Mouse (Mus musculus) CH12.LX (cell line): ENCODE results near the gene Bri3.

Experiments
- CHD2 ChIP-seq: IDR thresholded peaks from 2 replicates; pipeline ENCODE4 v1.6.1; 2011; ENCODE audit warnings: low read length, improper control_type of control experiment
- CTCF ChIP-seq, 2 experiments: IDR thresholded peaks in 1 of 2; conservative IDR thresholded peaks in 1 of 2; 2 replicates each; pipeline ENCODE4 v1.5.1; 2011 to 2012; ENCODE audit warnings: low read depth in 2 of 2, low read length in 2 of 2, improper control_type of control experiment in 1 of 2, inconsistent platforms in 1 of 2, mild to moderate bottlenecking in 1 of 2, moderate library complexity in 1 of 2
- E2F4 ChIP-seq: IDR thresholded peaks from 2 replicates; pipeline ENCODE4 v1.6.1; 2011; ENCODE audit warnings: low read depth, low read length, improper control_type of control experiment; ENCODE audit not compliant: insufficient replicate concordance
- MAX ChIP-seq: IDR thresholded peaks from 2 replicates; pipeline ENCODE4 v1.6.1; 2011; ENCODE audit warnings: low read length, improper control_type of control experiment
- MAZ ChIP-seq: IDR thresholded peaks from 2 replicates; pipeline ENCODE4 v1.6.1; 2012; ENCODE audit warnings: low read depth, mild to moderate bottlenecking, inconsistent platforms, low read length, improper control_type of control experiment, moderate library complexity
- MYC ChIP-seq: IDR thresholded peaks from 2 replicates; pipeline ENCODE4 v1.6.1; 2011; ENCODE audit warnings: low read depth, mild to moderate bottlenecking, improper control_type of control experiment, low read length
- POLR2A ChIP-seq: IDR thresholded peaks from 2 replicates; pipeline ENCODE4 v1.6.1; 2011; ENCODE audit warnings: low read depth, mild to moderate bottlenecking, improper control_type of control experiment, low read length
- POLR2AphosphoS2 ChIP-seq: IDR thresholded peaks from 2 replicates; pipeline ENCODE4 v1.6.1; 2011; ENCODE audit warnings: low read depth, low read length, improper control_type of control experiment
- RCOR1 ChIP-seq: conservative IDR thresholded peaks from 2 replicates; pipeline ENCODE4 v1.6.1; 2012; ENCODE audit warnings: low read depth, mild to moderate bottlenecking, inconsistent platforms, low read length, improper control_type of control experiment
- SIN3A ChIP-seq: IDR thresholded peaks from 2 replicates; pipeline ENCODE4 v1.6.1; 2012; ENCODE audit warnings: low read length, improper control_type of control experiment, inconsistent platforms
- SMC3 ChIP-seq: IDR thresholded peaks from 2 replicates; pipeline ENCODE4 v1.6.1; 2011; ENCODE audit warnings: low read depth, low read length, improper control_type of control experiment
- USF1 ChIP-seq: IDR thresholded peaks from 2 replicates; pipeline ENCODE4 v1.6.1; 2014; ENCODE audit warnings: low read depth, mild to moderate bottlenecking, inconsistent platforms, low read length, improper control_type of control experiment
- ZNF384 ChIP-seq: IDR thresholded peaks from 2 replicates; pipeline ENCODE4 v1.6.1; 2012; ENCODE audit warnings: low read depth, low read length, improper control_type of control experiment, inconsistent platforms

DNA sequence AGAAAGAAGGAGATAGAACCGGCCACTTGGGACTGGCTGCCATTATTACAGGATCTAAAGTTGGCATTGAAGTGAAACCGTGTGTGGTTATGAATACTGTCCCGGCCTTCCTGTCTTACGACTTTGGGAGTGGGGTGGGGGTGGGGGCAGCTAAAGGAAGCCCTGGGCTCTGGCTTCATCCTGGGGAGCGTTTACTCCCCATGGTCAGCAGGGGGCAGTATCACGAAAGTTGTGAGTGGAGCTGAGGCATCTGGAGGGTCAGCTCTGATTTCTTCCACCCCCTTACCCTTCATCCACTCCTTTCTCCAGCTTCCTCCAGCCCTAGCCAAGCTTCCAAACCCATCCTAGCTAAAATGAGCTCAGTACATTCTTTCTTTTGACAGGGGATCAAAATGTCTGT is 222.8 kb downstream of the Bri3 start:
- TF ChIP-seq CTCF (conservative IDR thresholded peaks at IDR 0.05 in 1 of 2, IDR thresholded peaks at IDR 0.05 in 1 of 2; ENCODE audit: low read depth in 2 of 2, low read length in 2 of 2) = peak; percentile 42 to 70
- TF ChIP-seq POLR2A = no peak
- no peak for TF ChIP-seq USF1
- no peak for TF ChIP-seq ZNF384
- TF ChIP-seq MAX = no peak
- no peak for TF ChIP-seq CHD2
- TF ChIP-seq MAZ = no peak
- no peak for TF ChIP-seq POLR2AphosphoS2
- TF ChIP-seq RCOR1 = no peak
- TF ChIP-seq MYC = no peak
- peak; percentile 17; the same call in 1 of the 2 replicates for TF ChIP-seq SMC3
- TF ChIP-seq SIN3A = no peak
- TF ChIP-seq E2F4 = no peak
